Mouse (Mus musculus): ENCODE measurements around the gene Nup205.

The Nup205 gene

GRCm38 (mm10) chr6:35251807-35252476 is 74.7 kb downstream of the Nup205 start:
- DNase-seq, result peak in 1 of 2 experiments; percentile 14

GRCm38 (mm10) chr6:35252477-35253346 is 75.5 kb downstream of the Nup205 start:
- peak; percentile 89 to 90 for DNase-seq

- no peak for DNase-seq
Observed at GRCm38 (mm10) chr6:35253474-35253873, 76.3 kb downstream of the Nup205 start.

- no peak for DNase-seq
Observed at GRCm38 (mm10) chr6:35254136-35254904, 77.1 kb downstream of the Nup205 start.

GRCm38 (mm10) chr6:35255017-35255416 is 77.8 kb downstream of the Nup205 start:
- DNase-seq, result no peak

GRCm38 (mm10) chr6:35256691-35257090 is 79.5 kb downstream of the Nup205 start:
- DNase-seq, result no peak

GRCm38 (mm10) chr6:35257626-35258190 is 80.5 kb downstream of the Nup205 start:
- DNase-seq, result no peak

GRCm38 (mm10) chr6:35258922-35259321 is 81.7 kb downstream of the Nup205 start:
- no peak for DNase-seq

- DNase-seq, result no peak
Observed at GRCm38 (mm10) chr6:35259526-35259925, 82.3 kb downstream of the Nup205 start.

GRCm38 (mm10) chr6:35260531-35260930 is 83.3 kb downstream of the Nup205 start:
- no peak for DNase-seq

GRCm38 (mm10) chr6:35265580-35266278 is 88.5 kb downstream of the Nup205 start:
- DNase-seq, result no peak

- DNase-seq, result no peak
Observed at GRCm38 (mm10) chr6:35268711-35269110, 91.5 kb downstream of the Nup205 start.

GRCm38 (mm10) chr6:35269643-35270042 is 92.4 kb downstream of the Nup205 start:
- no peak for DNase-seq

GRCm38 (mm10) chr6:35271094-35271855 is 94.1 kb downstream of the Nup205 start:
- no peak for DNase-seq

- no peak for DNase-seq
Observed at GRCm38 (mm10) chr6:35271868-35272765, 94.9 kb downstream of the Nup205 start.

- DNase-seq, result no peak
Observed at GRCm38 (mm10) chr6:35273391-35274082, 96.3 kb downstream of the Nup205 start.

- no peak for DNase-seq
Observed at GRCm38 (mm10) chr6:35277903-35278587, 100.8 kb downstream of the Nup205 start.

GRCm38 (mm10) chr6:35279306-35279705 is 102.1 kb downstream of the Nup205 start:
- DNase-seq, result no peak

- no peak for DNase-seq
Observed at GRCm38 (mm10) chr6:35288114-35288761, 111.0 kb downstream of the Nup205 start.
